Comparison of ENCODE assay signal across 20 mouse cellular contexts in the genomic region with DNA sequence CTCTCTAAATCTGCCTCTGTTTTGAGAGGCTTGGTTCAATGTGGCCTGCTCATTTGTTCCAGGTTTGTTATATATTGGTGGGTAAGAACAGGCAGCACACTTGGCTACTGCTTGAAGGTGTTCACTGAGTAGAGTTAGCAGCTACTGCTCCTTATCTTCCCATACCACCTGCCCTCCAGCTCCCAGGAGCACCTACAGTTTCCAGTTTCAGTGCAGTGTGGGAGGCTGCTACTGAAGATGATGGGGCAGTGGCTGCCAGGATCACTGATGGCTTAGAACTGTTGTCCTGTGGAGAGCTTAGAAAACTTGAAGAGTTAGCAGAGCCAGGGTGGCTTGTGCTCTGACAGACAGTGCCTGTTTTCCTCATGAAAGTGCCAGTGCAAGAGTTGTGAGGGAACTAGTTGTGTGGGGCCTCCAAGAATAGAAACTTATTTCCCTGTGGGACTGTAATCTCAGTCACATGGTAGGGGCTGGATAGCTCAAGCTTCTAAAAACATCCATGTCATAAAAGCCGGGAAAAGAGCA. TPM values are rescaled to one million over a fixed set of nuclear protein-coding genes. Genes with fewer than 3 reads are reported as not detected.
DNase-seq lines count a peak whose midpoint lies in the region; ATAC-seq lines count a peak whose summit lies in the region.
"Had no signal": no experiment of that assay in that cellular context is flagged by ENCODE, and none has a peak within 500 bp of the region (broad histone marks: within the 10 kb centered on the region; RNA-seq: fewer than 3 reads in every experiment).

No protein-coding gene starts in this region.

- peaks cover 58% of the 10 kb centered on the region for H3K36me3 ChIP-seq in macrophage (ENCODE audit: inconsistent target)
- peaks cover 71% of the 10 kb centered on the region for H3K36me3 ChIP-seq in midbrain, embryonic 14.5 days (ENCODE audit: control insufficient read depth, insufficient read depth, low read length)

- no peak overlapping the region for H3K4me2 ChIP-seq in midbrain, embryonic 14.5 days (ENCODE audit: low read length)
- H3K4me2 ChIP-seq: hindbrain, embryonic 12.5 days; limb, embryonic 15.5 days; midbrain, embryonic 15.5 days had no signal

- intact Hi-C loops in heart, postnatal 10 days (cut with DNase I), result no loop called here
- intact Hi-C loops in left cerebral cortex, postnatal 36 days (cut with DNase I), result no loop called here

- no peak overlapping the region for H3K4me3 ChIP-seq in macrophage (ENCODE audit: inconsistent target)
- no peak overlapping the region for H3K4me3 ChIP-seq in midbrain, embryonic 14.5 days (replicated peaks; ENCODE audit: low read depth, low read length)
- H3K4me3 ChIP-seq: hindbrain, embryonic 12.5 days; limb, embryonic 15.5 days; midbrain, embryonic 15.5 days had no signal

- 0 out of 2 replicates have a peak overlapping the region, but pooled peaks have one; percentile 10 for H3K27ac ChIP-seq in macrophage
- H3K27ac ChIP-seq in midbrain, embryonic 14.5 days (replicated peaks; ENCODE audit: low read depth, low read length), result no peak overlapping the region
- H3K27ac ChIP-seq: hindbrain, embryonic 12.5 days; limb, embryonic 15.5 days; midbrain, embryonic 15.5 days; stomach, postnatal 0 days had no signal

- H3K9ac ChIP-seq in midbrain, embryonic 14.5 days (replicated peaks; ENCODE audit: low read length), result no peak overlapping the region
- H3K9ac ChIP-seq: forebrain, postnatal 0 days; hindbrain, embryonic 12.5 days; limb, embryonic 15.5 days; midbrain, embryonic 15.5 days had no signal

- 83% methylated on average over 1 of the region's 1 CpGs for WGBS in macrophage (ENCODE audit: missing documents)
- WGBS in midbrain, embryonic 14.5 days, result 98% methylated on average over 1 of the region's 1 CpGs

- H3K27me3 ChIP-seq in midbrain, embryonic 14.5 days (ENCODE audit: control insufficient read depth, insufficient read depth, low read length), result no peaks in the 10 kb centered on the region
- H3K27me3 ChIP-seq: hindbrain, embryonic 12.5 days; limb, embryonic 15.5 days; midbrain, embryonic 15.5 days; Patski had no signal

- DNase-seq in heart, adult 18-20 months, result peak; percentile 37 to 46
- no peak for DNase-seq in heart, postnatal 4 days
- DNase-seq in c-Kit-positive CD71-positive TER-119-positive erythroid progenitor cells, embryonic 14.5 days (ENCODE audit: low spot score), result peak; percentile 62
- peak; percentile 28 to 32 for DNase-seq in heart, postnatal 10 days
- no peak for DNase-seq in left cerebral cortex, postnatal 36 days (ENCODE audit: low spot score in 2 of 2)
- no peak for DNase-seq in midbrain, embryonic 14.5 days
- DNase-seq in right cerebral cortex, postnatal 14 days, result no peak
- DNase-seq: cerebellum, postnatal 25 days; forebrain, postnatal 0 days; gastrocnemius, postnatal 25 days; kidney, postnatal 14 days; lung, postnatal 36 days; thymus, postnatal 14 days had no signal

- ATAC-seq in midbrain, embryonic 14.5 days (ENCODE audit: low FRiP score, low TSS enrichment), result no peak
- ATAC-seq: forebrain, postnatal 0 days; intestine, postnatal 0 days; midbrain, embryonic 15.5 days; Patski had no signal

- peaks cover 21% of the 10 kb centered on the region for H3K79me2 ChIP-seq in macrophage (ENCODE audit: inconsistent target)

- H3K4me1 ChIP-seq in midbrain, embryonic 14.5 days (ENCODE audit: control insufficient read depth, insufficient read depth, low read length), result no peaks in the 10 kb centered on the region
- H3K4me1 ChIP-seq: hindbrain, embryonic 12.5 days; limb, embryonic 15.5 days; midbrain, embryonic 15.5 days had no signal

- H3K9me3 ChIP-seq in midbrain, embryonic 14.5 days (ENCODE audit: control insufficient read depth, low read length), result no peaks in the 10 kb centered on the region
- H3K9me3 ChIP-seq: hindbrain, embryonic 12.5 days; limb, embryonic 15.5 days; midbrain, embryonic 15.5 days had no signal

RNA-seq across cellular contexts. Expression of a gene that starts 1.8 kb away (rescaled TPM):
- not detected for total RNA-seq in heart, adult 18-20 months (2021)
- total RNA-seq in heart, postnatal 4 days (2021), result under 1 TPM in 1 of 2 experiments, not detected in 1; 0.36 TPM
- total RNA-seq in heart, postnatal 10 days (2021), result 1 to 10 TPM in 1 of 2 experiments, not detected in 1; 1.0 TPM
- total RNA-seq in macrophage (2018; cell fraction: chromatin; rRNA removed), result 1 to 10 TPM in 17 of 26 experiments, under 1 TPM in 1, not detected in 8; 0.78 to 8.2 (median 3.1) TPM
- under 1 TPM in 2 of 26 experiments, not detected in 24; 0.22 to 0.34 TPM for total RNA-seq in macrophage (2018; cell fraction: cytosol; rRNA removed)
- total RNA-seq in macrophage (2018; cell fraction: nucleus; rRNA removed), result 1 to 10 TPM in 15 of 26 experiments, under 1 TPM in 6, not detected in 5; 0.63 to 6.4 (median 1.5) TPM
- polyA plus RNA-seq in macrophage (2018), result not detected in 3 replicates
- 1 to 10 TPM; 1.3 to 4.5 TPM for total RNA-seq in left cerebral cortex, postnatal 36 days (2021)
- polyA plus RNA-seq in midbrain, embryonic 14.5 days (2014; fragmentation: Nextera tagmentation; extraction: Ambion mirVana), result 1.5 and 1.7 TPM in 2 replicates
- polyA plus RNA-seq: stomach, postnatal 0 days had no signal

RNA-seq across cellular contexts. Expression of a gene that starts 13.1 kb away (rescaled TPM):
- total RNA-seq in heart, adult 18-20 months (2021), result 10 to 100 TPM; 14.4 to 18.4 TPM
- 10 to 100 TPM; 12.1 to 13.2 TPM for total RNA-seq in heart, postnatal 4 days (2021)
- 10 to 100 TPM; 11.1 to 14.7 TPM for total RNA-seq in heart, postnatal 10 days (2021)
- total RNA-seq in macrophage (2018; cell fraction: chromatin; rRNA removed), result 10 to 100 TPM in 20 of 26 experiments, 1 to 10 TPM in 6; 6.3 to 32.2 (median 14.7) TPM
- 10 to 100 TPM in 10 of 26 experiments, 1 to 10 TPM in 16; 4.8 to 14.8 (median 9.6) TPM for total RNA-seq in macrophage (2018; cell fraction: cytosol; rRNA removed)
- total RNA-seq in macrophage (2018; cell fraction: nucleus; rRNA removed), result 10 to 100 TPM in 19 of 26 experiments, 1 to 10 TPM in 7; 6.0 to 24.5 (median 12.4) TPM
- 10.1 to 13.8 TPM (median 10.9 TPM) in 3 replicates for polyA plus RNA-seq in macrophage (2018)
- total RNA-seq in left cerebral cortex, postnatal 36 days (2021), result 10 to 100 TPM; 26.8 to 33.3 TPM
- polyA plus RNA-seq in midbrain, embryonic 14.5 days (2014; fragmentation: Nextera tagmentation; extraction: Ambion mirVana), result 10.1 and 13.1 TPM in 2 replicates

RNA-seq across cellular contexts. Expression of a gene that starts 32.4 kb away (rescaled TPM):
- total RNA-seq in heart, adult 18-20 months (2021), result 1 to 10 TPM; 1.5 to 1.6 TPM
- 1 to 10 TPM; 1.1 to 1.2 TPM for total RNA-seq in heart, postnatal 4 days (2021)
- 1 to 10 TPM; 1.1 to 2.1 TPM for total RNA-seq in heart, postnatal 10 days (2021)
- not detected for total RNA-seq in macrophage (2018; cell fraction: chromatin; rRNA removed)
- total RNA-seq in macrophage (2018; cell fraction: cytosol; rRNA removed), result under 1 TPM in 1 of 26 experiments, not detected in 25; 0.04 TPM
- not detected for total RNA-seq in macrophage (2018; cell fraction: nucleus; rRNA removed)
- not detected in 3 replicates for polyA plus RNA-seq in macrophage (2018)
- total RNA-seq in left cerebral cortex, postnatal 36 days (2021), result under 1 TPM; 0.17 to 0.18 TPM
- polyA plus RNA-seq in midbrain, embryonic 14.5 days (2014; fragmentation: Nextera tagmentation; extraction: Ambion mirVana), result 0.23 and 0.47 TPM in 2 replicates

RNA-seq across cellular contexts. Expression of a gene that starts 39.3 kb away (rescaled TPM):
- 1 to 10 TPM; 5.6 to 6.4 TPM for total RNA-seq in heart, adult 18-20 months (2021)
- 10 to 100 TPM in 1 of 2 experiments, 1 to 10 TPM in 1; 10.0 to 10.7 TPM for total RNA-seq in heart, postnatal 4 days (2021)
- total RNA-seq in heart, postnatal 10 days (2021), result 10 to 100 TPM; 13.3 to 16.2 TPM
- under 1 TPM in 1 of 26 experiments, not detected in 25; 0.28 TPM for total RNA-seq in macrophage (2018; cell fraction: chromatin; rRNA removed)
- total RNA-seq in macrophage (2018; cell fraction: cytosol; rRNA removed), result not detected
- not detected for total RNA-seq in macrophage (2018; cell fraction: nucleus; rRNA removed)
- not detected in 3 replicates for polyA plus RNA-seq in macrophage (2018)
- 1 to 10 TPM; 3.4 to 3.5 TPM for total RNA-seq in left cerebral cortex, postnatal 36 days (2021)
- 6.5 and 7.1 TPM in 2 replicates for polyA plus RNA-seq in midbrain, embryonic 14.5 days (2014; fragmentation: Nextera tagmentation; extraction: Ambion mirVana)

Comparison
In these comparisons a context has a peak if more than half of its experiments do, and no peak if none do; other contexts are left out.
1. DNase-seq: peak in heart, adult 18-20 months (2 of 2), c-Kit-positive CD71-positive TER-119-positive erythroid progenitor cells, embryonic 14.5 days (single experiment) and heart, postnatal 10 days (2 of 2); none in heart, postnatal 4 days (single experiment), left cerebral cortex, postnatal 36 days (0 of 2), midbrain, embryonic 14.5 days (single experiment) and right cerebral cortex, postnatal 14 days (single experiment).